Comparison of ENCODE assay signal across 20 mouse cellular contexts in genomic region chr2:29239329-29239728, GRCm38 (mm10). TPM values are rescaled to one million over a fixed set of nuclear protein-coding genes. Genes with fewer than 3 reads are reported as not detected.
DNase-seq lines count a peak whose midpoint lies in the region; ATAC-seq and TF ChIP-seq lines count a peak whose summit lies in the region.
"Had no signal": no experiment of that assay in that cellular context is flagged by ENCODE, and none has a peak within 500 bp of the region (broad histone marks: within the 10 kb centered on the region; RNA-seq: fewer than 3 reads in every experiment).

No protein-coding gene starts in this region.

- WGBS in embryonic facial prominence, embryonic 10.5 days, result 79% methylated on average over 17 of the region's 17 CpGs
- WGBS in lung, postnatal 0 days, result 73% methylated on average over 17 of the region's 17 CpGs

- no peak for ATAC-seq in monocyte, adult 5-6 weeks (replicated peaks; ENCODE audit: insufficient number of reproducible peaks, low FRiP score, low TSS enrichment, poor library complexity, severe bottlenecking)
- no peak for ATAC-seq in lung, postnatal 0 days
- ATAC-seq: forebrain, embryonic 15.5 days; liver, postnatal 0 days had no signal

- no peak overlapping the region for H3K4me3 ChIP-seq in embryonic facial prominence, embryonic 10.5 days
- H3K4me3 ChIP-seq in lung, postnatal 0 days (ENCODE audit: low read depth, low read length), result no peak overlapping the region
- H3K4me3 ChIP-seq: erythroblast, embryonic 14.5 days; forebrain, embryonic 15.5 days; limb, embryonic 15.5 days; neural tube, embryonic 13.5 days had no signal

- no peak for TF ChIP-seq EP300 in lung, postnatal 0 days (IDR thresholded peaks at IDR 0.05)

- peaks cover 20% of the 10 kb centered on the region for H3K27me3 ChIP-seq in embryonic facial prominence, embryonic 10.5 days (replicated peaks; ENCODE audit: low read depth, poor library complexity, severe bottlenecking)
- H3K27me3 ChIP-seq in lung, postnatal 0 days (replicated peaks; ENCODE audit: insufficient read depth, low read length), result no peaks in the 10 kb centered on the region
- H3K27me3 ChIP-seq: forebrain, embryonic 15.5 days; neural tube, embryonic 13.5 days had no signal

- DNase-seq in layer of hippocampus, adult 8-10 months (ENCODE audit: low spot score in 2 of 2), result peak; percentile 53 to 64
- no peak for DNase-seq in layer of hippocampus, postnatal 36 days
- DNase-seq in MEL-GATA-1-ER (ENCODE audit: extremely low read depth, low read depth), result peak; percentile 7
- DNase-seq in embryonic facial prominence, embryonic 10.5 days (ENCODE audit: low spot score), result peak; percentile 24
- DNase-seq in left cerebral cortex, postnatal 36 days (ENCODE audit: low spot score in 2 of 2), result peak; percentile 59 to 73
- no peak for DNase-seq in adrenal gland, adult (ENCODE audit: inconsistent age in 2 of 2, low spot score in 1 of 2)
- no peak for DNase-seq in lung, postnatal 0 days (ENCODE audit: low spot score)
- DNase-seq: cerebellum, postnatal 25 days; gastrocnemius, postnatal 25 days; kidney, adult 8-10 months; kidney, postnatal 4 days; liver, postnatal 0 days; lung, postnatal 36 days; spleen, adult 18-20 months; thymus, postnatal 14 days had no signal

- peaks cover 20% of the 10 kb centered on the region for H3K4me1 ChIP-seq in embryonic facial prominence, embryonic 10.5 days
- no peaks in the 10 kb centered on the region for H3K4me1 ChIP-seq in lung, postnatal 0 days (ENCODE audit: insufficient read depth, low read depth, low read length)
- H3K4me1 ChIP-seq: forebrain, embryonic 15.5 days had no signal

- no peaks in the 10 kb centered on the region for H3K9me3 ChIP-seq in embryonic facial prominence, embryonic 10.5 days
- no peaks in the 10 kb centered on the region for H3K9me3 ChIP-seq in lung, postnatal 0 days (ENCODE audit: low read length)
- H3K9me3 ChIP-seq: forebrain, embryonic 15.5 days; limb, embryonic 15.5 days had no signal

- H3K27ac ChIP-seq in embryonic facial prominence, embryonic 10.5 days (replicated peaks), result no peak overlapping the region
- H3K27ac ChIP-seq in lung, postnatal 0 days (ENCODE audit: low read length), result no peak overlapping the region
- H3K27ac ChIP-seq: forebrain, embryonic 15.5 days; limb, embryonic 15.5 days; neural tube, embryonic 13.5 days had no signal

- TF ChIP-seq CTCF in lung, postnatal 0 days (IDR thresholded peaks at IDR 0.05), result no peak

- no peak overlapping the region for H3K9ac ChIP-seq in lung, postnatal 0 days (replicated peaks; ENCODE audit: low read depth)
- H3K9ac ChIP-seq: forebrain, embryonic 15.5 days; limb, embryonic 15.5 days; liver, postnatal 0 days; neural tube, embryonic 13.5 days had no signal

- 0 out of 2 replicates have a peak, but pooled peaks cover 5% of the 10 kb centered on the region for H3K36me3 ChIP-seq in embryonic facial prominence, embryonic 10.5 days (replicated peaks)
- no peaks in the 10 kb centered on the region for H3K36me3 ChIP-seq in lung, postnatal 0 days (ENCODE audit: insufficient read depth, low read length)
- H3K36me3 ChIP-seq: forebrain, embryonic 15.5 days; limb, embryonic 15.5 days; neural tube, embryonic 13.5 days had no signal

- H3K4me2 ChIP-seq in lung, postnatal 0 days (replicated peaks; ENCODE audit: low read depth, low read length), result no peak overlapping the region
- H3K4me2 ChIP-seq: forebrain, embryonic 15.5 days; limb, embryonic 15.5 days; neural tube, embryonic 13.5 days had no signal

- intact Hi-C loops in left cerebral cortex, postnatal 36 days (cut with DNase I), result no loop called here

RNA-seq across cellular contexts. Expression of gene Ntng2, which starts 13.5 kb away (rescaled TPM):
- total RNA-seq in layer of hippocampus, adult 8-10 months (2022), result 100 to 1,000 TPM in 3 of 4 experiments, 10 to 100 TPM in 1; 94.3 to 106 (median 105) TPM
- total RNA-seq in layer of hippocampus, postnatal 36 days (2021), result 100 to 1,000 TPM; 100 to 101 TPM
- polyA plus RNA-seq in embryonic facial prominence, embryonic 10.5 days (2016; fragmentation: Nextera tagmentation; extraction: Ambion mirVana), result 0.69 and 1.4 TPM in 2 replicates
- total RNA-seq in left cerebral cortex, postnatal 36 days (2021), result 100 to 1,000 TPM in 1 of 2 experiments, 10 to 100 TPM in 1; 96.5 to 102 TPM
- 7.1 to 27.7 TPM (median 7.5 TPM) in 3 replicates for total RNA-seq in monocyte, adult 5-6 weeks (2017)
- polyA plus RNA-seq in lung, postnatal 0 days (2015; fragmentation: Nextera tagmentation; extraction: Ambion mirVana), result 1.2 and 1.4 TPM in 2 replicates
- polyA plus RNA-seq: erythroblast, embryonic 14.5 days had no signal

Comparison
In these comparisons a context has a peak if more than half of its experiments do, and no peak if none do; other contexts are left out.
1. DNase-seq: peak in layer of hippocampus, adult 8-10 months (2 of 2), MEL-GATA-1-ER (single experiment), embryonic facial prominence, embryonic 10.5 days (single experiment) and left cerebral cortex, postnatal 36 days (2 of 2); none in layer of hippocampus, postnatal 36 days (0 of 2), adrenal gland, adult (0 of 2) and lung, postnatal 0 days (single experiment).